Mouse (Mus musculus): ENCODE data around the gene Dennd6a. TPM values are rescaled to one million over a fixed set of nuclear protein-coding genes. Genes with fewer than 3 reads are reported as not detected.

Gene Dennd6a
- 19.3 TPM in 2 replicates for polyA plus RNA-seq (2015; fragmentation: Nextera tagmentation; extraction: Ambion mirVana)

GRCm38 (mm10) chr14:26573556-26573955, at the start of gene Dennd6a:
Dennd6a (plus strand) TSS chr14:26573856.

DNA sequence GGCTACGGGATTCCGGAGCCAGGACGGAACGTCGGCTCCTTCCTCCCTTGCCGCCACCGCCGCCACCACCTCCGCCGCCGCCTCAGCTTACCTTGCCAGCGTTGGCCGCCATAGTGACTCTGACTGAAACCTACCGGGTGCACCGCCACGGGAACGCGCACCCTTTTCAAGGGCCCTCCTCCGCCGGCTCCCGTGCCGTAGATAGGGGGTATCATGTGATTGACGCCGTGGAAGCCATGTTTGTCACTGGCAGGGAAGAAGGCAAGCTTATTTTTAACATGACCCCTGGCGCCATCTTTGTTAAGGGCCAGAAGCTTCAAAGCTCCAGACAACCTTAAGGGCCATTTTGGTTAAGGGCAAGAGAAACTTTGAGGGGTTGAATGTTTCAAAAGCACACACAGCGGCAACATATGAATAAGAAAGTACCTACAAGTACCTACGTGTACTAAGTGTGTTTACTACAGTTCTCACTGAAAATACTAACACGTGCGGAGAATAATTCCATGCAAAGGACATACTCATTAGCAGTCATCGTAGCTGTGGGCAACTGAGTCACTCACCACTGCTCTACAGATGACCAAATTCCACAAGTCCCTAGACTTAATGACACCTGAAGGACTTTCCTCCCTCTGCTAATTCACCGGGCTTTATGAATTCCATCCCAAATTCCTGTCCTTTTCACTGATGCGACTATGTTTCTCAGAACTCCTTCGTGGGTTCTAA, 38.7 kb upstream of the Dennd6a start, which contains the start of gene Slmap:
Gene Slmap (minus strand): TSS at position 175 of the 723 bp plus-strand sequence.

GRCm38 (mm10) chr14:26637851-26638707, 64.4 kb downstream of the Dennd6a start, which contains the start of gene Arf4:
Arf4 (plus strand) TSS chr14:26638074.

GRCm38 (mm10) chr14:26669292-26670073, 95.8 kb downstream of the Dennd6a start, which contains the start of gene Pde12:
Pde12 (minus strand) TSS chr14:26669883.

Small RNAs within 50 kb of the gene (microRNA-seq; reads per million reads assigned to microRNA genes)
- gene Mir7672 = not detected

Other genes starting within 250 kb of the Dennd6a start
- gene Slmap, start 38.9 kb upstream of the Dennd6a start, polyA plus RNA-seq (2015; fragmentation: Nextera tagmentation; extraction: Ambion mirVana) = 367 and 491 TPM in 2 replicates
- gene Arf4, start 64.2 kb downstream of the Dennd6a start, polyA plus RNA-seq (2015; fragmentation: Nextera tagmentation; extraction: Ambion mirVana) = 468 and 582 TPM in 2 replicates
- gene Pde12, start 96.0 kb downstream of the Dennd6a start, polyA plus RNA-seq (2015; fragmentation: Nextera tagmentation; extraction: Ambion mirVana) = 5.0 and 5.5 TPM in 2 replicates
- gene Dnah12, start 119.4 kb downstream of the Dennd6a start, polyA plus RNA-seq (2015; fragmentation: Nextera tagmentation; extraction: Ambion mirVana) = 0.02 TPM in 1 of 2 replicates, not detected in the other

All from urinary bladder, postnatal 0 days (tissue).